Mouse (Mus musculus) lung, adult 2 months (tissue): ENCODE measurements at regions not wholly inside any gene's neighbourhood (a gene's known extent, or its start where the extent isn't known, plus 50 kb on each side); places are given as distances from the start of the nearest gene placed in this dataset.

Source experiments
- CTCF ChIP-seq: fragments of 200-500 bp; IDR thresholded peaks from 2 replicates; pipeline ENCODE4 v1.5.1; 2011; ENCODE audit warnings: mild to moderate bottlenecking, low read length, control low read depth; ENCODE audit not compliant: insufficient read depth
- POLR2A ChIP-seq: fragments of 200-500 bp; IDR thresholded peaks from 2 replicates; pipeline ENCODE4 v1.6.1; 2011; ENCODE audit warnings: low read depth, mild to moderate bottlenecking, control low read depth, low read length, borderline replicate concordance; ENCODE audit errors: extremely low read depth

GRCm38 (mm10) chr5:53407646-53408045 is 58.3 kb upstream of the Rbpj start:
- TF ChIP-seq CTCF (no peak), POLR2A (no peak)
